Mouse (Mus musculus): ENCODE data around the gene Fhl3.
A peak's percentile ranks its signal among the peaks of the same experiment; 100 is the strongest.

Gene Fhl3

GRCm38 (mm10) chr4:124700248-124700971 lies at the start of gene Fhl3:
Fhl3 (plus strand) TSS chr4:124700701.
- no peak for DNase-seq (ENCODE audit: low spot score in 2 of 2)

GRCm38 (mm10) chr4:124652886-124653285 lies 47.6 kb upstream of the Fhl3 start:
- DNase-seq (ENCODE audit: low spot score in 2 of 2): no peak

- DNase-seq (ENCODE audit: low spot score in 2 of 2): no peak
These were observed 44.0 kb upstream of the Fhl3 start, which contains the start of gene Pou3f1 for GRCm38 (mm10) chr4:124656518-124656853. Pou3f1 (plus strand) TSS chr4:124656807.

GRCm38 (mm10) chr4:124656854-124657650 lies 43.4 kb upstream of the Fhl3 start:
- DNase-seq (ENCODE audit: low spot score in 2 of 2): peak; percentile 68 to 76

- DNase-seq (ENCODE audit: low spot score in 2 of 2): no peak
These were observed 42.7 kb upstream of the Fhl3 start for GRCm38 (mm10) chr4:124657781-124658180.

- no peak for DNase-seq (ENCODE audit: low spot score in 2 of 2)
These were observed 42.1 kb upstream of the Fhl3 start for GRCm38 (mm10) chr4:124658412-124658851.

GRCm38 (mm10) chr4:124659251-124660217 lies 41.0 kb upstream of the Fhl3 start:
- no peak for DNase-seq (ENCODE audit: low spot score in 2 of 2)

- DNase-seq (ENCODE audit: low spot score in 2 of 2): no peak
These were observed 39.9 kb upstream of the Fhl3 start for GRCm38 (mm10) chr4:124660603-124661002.

GRCm38 (mm10) chr4:124663034-124663433 lies 37.5 kb upstream of the Fhl3 start:
- no peak for DNase-seq (ENCODE audit: low spot score in 2 of 2)

- DNase-seq (ENCODE audit: low spot score in 2 of 2): no peak
These were observed 36.3 kb upstream of the Fhl3 start for GRCm38 (mm10) chr4:124664185-124664584.

GRCm38 (mm10) chr4:124664604-124665003 lies 35.9 kb upstream of the Fhl3 start:
- DNase-seq (ENCODE audit: low spot score in 2 of 2): no peak

GRCm38 (mm10) chr4:124667476-124668033 lies 32.9 kb upstream of the Fhl3 start:
- no peak for DNase-seq (ENCODE audit: low spot score in 2 of 2)

GRCm38 (mm10) chr4:124668078-124668477 lies 32.4 kb upstream of the Fhl3 start:
- DNase-seq (ENCODE audit: low spot score in 2 of 2): no peak

- DNase-seq (ENCODE audit: low spot score in 2 of 2): no peak
These were observed 30.3 kb upstream of the Fhl3 start for GRCm38 (mm10) chr4:124670232-124670631.

- DNase-seq (ENCODE audit: low spot score in 2 of 2): no peak
These were observed 28.9 kb upstream of the Fhl3 start for GRCm38 (mm10) chr4:124671583-124671982.

GRCm38 (mm10) chr4:124672347-124673320 lies 27.9 kb upstream of the Fhl3 start:
- no peak for DNase-seq (ENCODE audit: low spot score in 2 of 2)

- DNase-seq (ENCODE audit: low spot score in 2 of 2): no peak
These were observed 26.0 kb upstream of the Fhl3 start for GRCm38 (mm10) chr4:124674334-124675032.

- peak; percentile 51 to 66 for DNase-seq (ENCODE audit: low spot score in 2 of 2)
These were observed 25.5 kb upstream of the Fhl3 start for GRCm38 (mm10) chr4:124675037-124675436.

GRCm38 (mm10) chr4:124675958-124676357 lies 24.5 kb upstream of the Fhl3 start:
- DNase-seq (ENCODE audit: low spot score in 2 of 2): no peak

GRCm38 (mm10) chr4:124682270-124682669 lies 18.2 kb upstream of the Fhl3 start:
- no peak for DNase-seq (ENCODE audit: low spot score in 2 of 2)

All from frontal cortex, postnatal 25 days (tissue).